Mouse (Mus musculus): ENCODE results near the gene Slc27a1.

GRCm38 (mm10) chr8:71633164-71633563 lies 64.5 kb downstream of the Slc27a1 start:
- TF ChIP-seq CTCF (IDR thresholded peaks at IDR 0.05; ENCODE audit: low read depth, low read length), result no peak
- no peak for TF ChIP-seq POLR2AphosphoS5 (IDR thresholded peaks at IDR 0.05; ENCODE audit: insufficient replicate concordance, low read depth, low read length)

All from G1E (cell line).